Comparison of ENCODE assay signal across 9 mouse cellular contexts in the genomic region with DNA sequence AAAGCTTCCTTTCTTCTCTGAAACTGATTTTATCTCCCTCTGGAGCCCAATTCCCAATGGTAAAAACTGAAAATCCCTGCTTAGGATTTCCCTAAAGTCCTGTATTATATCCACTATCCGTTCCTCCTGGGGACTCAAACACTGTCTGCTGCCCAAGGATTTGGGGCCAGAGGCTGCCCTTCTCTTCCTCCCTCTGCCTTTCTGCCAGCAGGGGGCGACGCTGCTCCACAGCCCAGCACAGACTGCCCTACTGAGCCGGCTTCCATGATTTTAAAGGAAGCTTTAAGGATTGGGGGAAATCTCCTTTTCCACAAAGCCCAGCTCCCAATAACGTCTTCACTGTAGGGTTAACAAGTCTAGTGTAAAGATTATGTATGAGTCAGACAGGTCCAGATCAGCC.
DNase-seq lines count a peak whose midpoint lies in the region; ATAC-seq and TF ChIP-seq lines count a peak whose summit lies in the region.
"Had no signal": no experiment of that assay in that cellular context is flagged by ENCODE, and none has a peak within 500 bp of the region (broad histone marks: within the 10 kb centered on the region; RNA-seq: fewer than 3 reads in every experiment).

No protein-coding gene starts in this region.

- no peak for TF ChIP-seq POLR2A in ES-Bruce4 (IDR thresholded peaks at IDR 0.05; ENCODE audit: insufficient read depth, low read length)

- WGBS in forebrain, embryonic 11.5 days: 22% methylated on average over 5 of the region's 5 CpGs
- 25% methylated on average over 5 of the region's 5 CpGs for WGBS in forebrain, embryonic 13.5 days
- 37% methylated on average over 5 of the region's 5 CpGs for WGBS in embryonic facial prominence, embryonic 10.5 days
- WGBS in intestine, embryonic 16.5 days: 44% methylated on average over 5 of the region's 5 CpGs

- H3K9ac ChIP-seq in forebrain, embryonic 11.5 days (ENCODE audit: low read length): no peak overlapping the region
- no peak overlapping the region for H3K9ac ChIP-seq in forebrain, embryonic 13.5 days
- H3K9ac ChIP-seq in ES-Bruce4 (ENCODE audit: low read depth, poor library complexity, severe bottlenecking): no peak overlapping the region
- H3K9ac ChIP-seq in intestine, embryonic 16.5 days (ENCODE audit: low read depth, low read length): no peak overlapping the region
- H3K9ac ChIP-seq: stomach, embryonic 15.5 days had no signal

- no peaks in the 10 kb centered on the region for H3K36me3 ChIP-seq in forebrain, embryonic 11.5 days (ENCODE audit: control insufficient read depth, insufficient read depth, low read length)
- H3K36me3 ChIP-seq in forebrain, embryonic 13.5 days (ENCODE audit: poor library complexity, severe bottlenecking): no peaks in the 10 kb centered on the region
- H3K36me3 ChIP-seq in ES-Bruce4 (ENCODE audit: control insufficient read depth, insufficient read depth, low read length, poor library complexity, severe bottlenecking): no peaks in the 10 kb centered on the region
- no peaks in the 10 kb centered on the region for H3K36me3 ChIP-seq in embryonic facial prominence, embryonic 10.5 days (replicated peaks)
- no peaks in the 10 kb centered on the region for H3K36me3 ChIP-seq in intestine, embryonic 16.5 days (ENCODE audit: control insufficient read depth, insufficient read depth, low read length)
- H3K36me3 ChIP-seq: stomach, embryonic 15.5 days had no signal

- no peaks in the 10 kb centered on the region for H3K27me3 ChIP-seq in forebrain, embryonic 11.5 days (ENCODE audit: control insufficient read depth, insufficient read depth, low read length)
- no peaks in the 10 kb centered on the region for H3K27me3 ChIP-seq in forebrain, embryonic 13.5 days
- no peaks in the 10 kb centered on the region for H3K27me3 ChIP-seq in ES-Bruce4 (ENCODE audit: control insufficient read depth, insufficient read depth, low read length, poor library complexity, severe bottlenecking)
- H3K27me3 ChIP-seq in embryonic facial prominence, embryonic 10.5 days (replicated peaks; ENCODE audit: low read depth, poor library complexity, severe bottlenecking): no peaks in the 10 kb centered on the region
- no peaks in the 10 kb centered on the region for H3K27me3 ChIP-seq in intestine, embryonic 16.5 days (replicated peaks; ENCODE audit: control insufficient read depth, insufficient read depth, low read length)
- H3K27me3 ChIP-seq: stomach, embryonic 15.5 days had no signal

- intact Hi-C loops in left cerebral cortex, postnatal 4 days (cut with DNase I): no loop called here

- no peak overlapping the region for H3K4me2 ChIP-seq in forebrain, embryonic 11.5 days (ENCODE audit: low read depth, low read length, severe bottlenecking)
- H3K4me2 ChIP-seq in forebrain, embryonic 13.5 days: no peak overlapping the region
- H3K4me2 ChIP-seq in intestine, embryonic 16.5 days (ENCODE audit: low read depth, low read length): no peak overlapping the region
- H3K4me2 ChIP-seq: stomach, embryonic 15.5 days had no signal

- ATAC-seq in forebrain, embryonic 11.5 days (replicated peaks; ENCODE audit: low FRiP score): peak; percentile 50; the same call in 1 of the 2 replicates
- no peak for ATAC-seq in forebrain, embryonic 13.5 days
- no peak for ATAC-seq in intestine, embryonic 16.5 days

- no peak overlapping the region for H3K27ac ChIP-seq in forebrain, embryonic 11.5 days (ENCODE audit: low read depth, low read length)
- no peak overlapping the region for H3K27ac ChIP-seq in forebrain, embryonic 13.5 days
- no peak overlapping the region for H3K27ac ChIP-seq in ES-Bruce4 (ENCODE audit: insufficient read depth, low read length)
- H3K27ac ChIP-seq in embryonic facial prominence, embryonic 10.5 days (replicated peaks): no peak overlapping the region
- no peak overlapping the region for H3K27ac ChIP-seq in intestine, embryonic 16.5 days (ENCODE audit: low read length)
- H3K27ac ChIP-seq: stomach, embryonic 15.5 days had no signal

- DNase-seq in forebrain, embryonic 11.5 days (ENCODE audit: low spot score): peak; percentile 68
- peak; percentile 50 for DNase-seq in left cerebral cortex, postnatal 4 days
- DNase-seq in left cerebral cortex, adult 11 months (ENCODE audit: low spot score): no peak
- peak; percentile 54 for DNase-seq in embryonic facial prominence, embryonic 10.5 days (ENCODE audit: low spot score)
- no peak for DNase-seq in thymus, postnatal 14 days

- TF ChIP-seq EP300 in ES-Bruce4 (IDR thresholded peaks at IDR 0.05; ENCODE audit: insufficient read depth, low read depth, low read length): no peak

- no peaks in the 10 kb centered on the region for H3K9me3 ChIP-seq in forebrain, embryonic 11.5 days (ENCODE audit: control insufficient read depth, low read length)
- H3K9me3 ChIP-seq in forebrain, embryonic 13.5 days (replicated peaks): no peaks in the 10 kb centered on the region
- H3K9me3 ChIP-seq in ES-Bruce4 (replicated peaks; ENCODE audit: control insufficient read depth, insufficient read depth, low read length, poor library complexity, severe bottlenecking): no peaks in the 10 kb centered on the region
- H3K9me3 ChIP-seq in embryonic facial prominence, embryonic 10.5 days: no peaks in the 10 kb centered on the region
- no peaks in the 10 kb centered on the region for H3K9me3 ChIP-seq in intestine, embryonic 16.5 days (ENCODE audit: control insufficient read depth, low read length)
- H3K9me3 ChIP-seq: stomach, embryonic 15.5 days had no signal

- no peak overlapping the region for H3K4me3 ChIP-seq in forebrain, embryonic 11.5 days (ENCODE audit: low read depth, low read length)
- no peak overlapping the region for H3K4me3 ChIP-seq in forebrain, embryonic 13.5 days
- no peak overlapping the region for H3K4me3 ChIP-seq in ES-Bruce4 (ENCODE audit: low read depth, low read length)
- no peak overlapping the region for H3K4me3 ChIP-seq in embryonic facial prominence, embryonic 10.5 days
- no peak overlapping the region for H3K4me3 ChIP-seq in intestine, embryonic 16.5 days (ENCODE audit: low read length)
- H3K4me3 ChIP-seq: stomach, embryonic 15.5 days had no signal

- H3K4me1 ChIP-seq in forebrain, embryonic 11.5 days (replicated peaks; ENCODE audit: control insufficient read depth, insufficient read depth, low read length): 0 out of 2 replicates have a peak, but pooled peaks cover 2% of the 10 kb centered on the region
- H3K4me1 ChIP-seq in forebrain, embryonic 13.5 days: peaks cover 14% of the 10 kb centered on the region
- H3K4me1 ChIP-seq in ES-Bruce4 (ENCODE audit: control insufficient read depth, insufficient read depth, low read length): no peaks in the 10 kb centered on the region
- no peaks in the 10 kb centered on the region for H3K4me1 ChIP-seq in embryonic facial prominence, embryonic 10.5 days
- no peaks in the 10 kb centered on the region for H3K4me1 ChIP-seq in intestine, embryonic 16.5 days (ENCODE audit: control insufficient read depth, insufficient read depth, low read length)
- H3K4me1 ChIP-seq: stomach, embryonic 15.5 days had no signal

- TF ChIP-seq CTCF in ES-Bruce4 (IDR thresholded peaks at IDR 0.05; ENCODE audit: low read depth, low read length): peak; percentile 93

Comparison
In these comparisons a context has a peak if more than half of its experiments do, and no peak if none do; other contexts are left out.
1. DNase-seq: peak in forebrain, embryonic 11.5 days (single experiment), left cerebral cortex, postnatal 4 days (single experiment) and embryonic facial prominence, embryonic 10.5 days (single experiment); none in left cerebral cortex, adult 11 months (single experiment) and thymus, postnatal 14 days (single experiment).